Mouse (Mus musculus) mesoderm, embryonic 11.5 days (tissue): ENCODE measurements around the gene Adcy1.
"Not testable (repeated sequence)": the region's sequence is repeated elsewhere in the genome, so short reads cannot be mapped to it uniquely, and the experiment has no call there.

ENCODE experiments used
- DNase-seq: peaks from one replicate; pipeline ENCODE4 v3.0.0-alpha.2; 2012; ENCODE audit warnings: low read depth, low spot score

Gene Adcy1

GRCm38 (mm10) chr11:7215703-7216102 is 152.4 kb downstream of the Adcy1 start:
- peak; percentile 75 for DNase-seq

GRCm38 (mm10) chr11:7221826-7222225 is 158.5 kb downstream of the Adcy1 start:
- DNase-seq: not testable (repeated sequence)

GRCm38 (mm10) chr11:7226200-7226599 is 162.9 kb downstream of the Adcy1 start:
- no peak for DNase-seq

GRCm38 (mm10) chr11:7226810-7227550 is 163.7 kb downstream of the Adcy1 start:
- DNase-seq: no peak

- no peak for DNase-seq
These were observed 164.8 kb downstream of the Adcy1 start for GRCm38 (mm10) chr11:7228107-7228506.
